Mouse (Mus musculus) MEL (cell line): ENCODE measurements around the gene Neu2. TPM values are rescaled to one million over a fixed set of nuclear protein-coding genes. Genes with fewer than 3 reads are reported as not detected.

Source experiments
- E2F4 ChIP-seq: IDR thresholded peaks from 2 replicates; pipeline ENCODE4 v1.6.1; 2011; ENCODE audit warnings: low read depth, low read length, improper control_type of control experiment, borderline replicate concordance
- GABPA ChIP-seq: IDR thresholded peaks from 2 replicates; pipeline ENCODE4 v1.6.1; 2012; ENCODE audit warnings: low read depth, mild to moderate bottlenecking, inconsistent platforms, low read length, improper control_type of control experiment, moderate library complexity
- GATA1 ChIP-seq: IDR thresholded peaks from 2 replicates; pipeline ENCODE4 v1.6.1; 2011; ENCODE audit warnings: low read depth, low read length, improper control_type of control experiment
- JUND ChIP-seq: IDR thresholded peaks from 2 replicates; pipeline ENCODE4 v1.6.1; 2011; ENCODE audit warnings: low read depth, mild to moderate bottlenecking, improper control_type of control experiment, low read length
- MAX ChIP-seq: IDR thresholded peaks from 2 replicates; pipeline ENCODE4 v1.6.1; 2011; ENCODE audit warnings: low read length, improper control_type of control experiment
- MEF2A ChIP-seq: IDR thresholded peaks from 2 replicates; pipeline ENCODE4 v1.6.1; 2014; ENCODE audit warnings: low read depth, mild to moderate bottlenecking, inconsistent platforms, low read length, improper control_type of control experiment; ENCODE audit not compliant: poor library complexity, insufficient replicate concordance, severe bottlenecking; ENCODE audit errors: extremely low read depth
- NRF1 ChIP-seq: IDR thresholded peaks from 2 replicates; pipeline ENCODE4 v1.6.1; 2014; ENCODE audit warnings: low read depth, mild to moderate bottlenecking, inconsistent platforms, low read length, improper control_type of control experiment, moderate library complexity; ENCODE audit not compliant: poor library complexity, insufficient read depth, severe bottlenecking
- POLR2AphosphoS2 ChIP-seq: IDR thresholded peaks from 2 replicates; pipeline ENCODE4 v1.6.1; 2011; ENCODE audit warnings: low read length, improper control_type of control experiment
- POLR2AphosphoS5 ChIP-seq: IDR thresholded peaks from 2 replicates; pipeline ENCODE4 v1.6.1; 2012; ENCODE audit warnings: low read depth, borderline replicate concordance, mild to moderate bottlenecking, inconsistent platforms, low read length, moderate library complexity, mixed read lengths
- SIN3A ChIP-seq: IDR thresholded peaks from 2 replicates; pipeline ENCODE4 v1.6.1; 2012; ENCODE audit warnings: low read length, improper control_type of control experiment, inconsistent platforms
- SMC3 ChIP-seq: IDR thresholded peaks from 2 replicates; pipeline ENCODE4 v1.6.1; 2011; ENCODE audit warnings: low read depth, low read length, improper control_type of control experiment
- TBP ChIP-seq: IDR thresholded peaks from 2 replicates; pipeline ENCODE4 v1.8.0; 2011; ENCODE audit warnings: low read depth, low read length, improper control_type of control experiment
- TCF12 ChIP-seq: IDR thresholded peaks from 2 replicates; pipeline ENCODE4 v1.6.1; 2014; ENCODE audit warnings: low read depth, mild to moderate bottlenecking, inconsistent platforms, low read length, improper control_type of control experiment, moderate library complexity
- UBTF ChIP-seq: IDR thresholded peaks from 2 replicates; pipeline ENCODE4 v1.6.1; 2012; ENCODE audit warnings: low read depth, mild to moderate bottlenecking, inconsistent platforms, low read length, improper control_type of control experiment, moderate library complexity, borderline replicate concordance; ENCODE audit not compliant: insufficient read depth
- USF1 ChIP-seq: IDR thresholded peaks from 2 replicates; pipeline ENCODE4 v1.6.1; 2014; ENCODE audit warnings: low read depth, mild to moderate bottlenecking, inconsistent platforms, low read length, improper control_type of control experiment, moderate library complexity
- USF2 ChIP-seq, 2 experiments: IDR thresholded peaks; 2 replicates each; pipeline ENCODE4 v1.6.1; 2011 to 2012; ENCODE audit warnings: improper control_type of control experiment in 2 of 2, low read length in 2 of 2, borderline replicate concordance in 1 of 2, inconsistent platforms in 1 of 2, low read depth in 1 of 2, mild to moderate bottlenecking in 1 of 2; ENCODE audit not compliant: insufficient read depth in 1 of 2
- ZMIZ1 ChIP-seq: IDR thresholded peaks from 2 replicates; pipeline ENCODE4 v1.6.1; 2012; ENCODE audit warnings: low read depth, mild to moderate bottlenecking, inconsistent platforms, low read length, improper control_type of control experiment, moderate library complexity
- polyA plus RNA-seq, 2 experiments: library from polyadenylated mRNA; stranded (reverse) in 1 of 2; unstranded in 1 of 2; fragments of >175 nt in 1 of 2; fragments of >200 nt in 1 of 2; gene quantifications; 2 replicates each; pipeline versions ENCODE4 v1.2.1 to v1.2.4; 2012; ENCODE audit warnings: low replicate concordance in 2 of 2, low read depth in 1 of 2; ENCODE audit not compliant: insufficient read length in 2 of 2, insufficient read depth in 1 of 2, missing spikeins in 1 of 2
- total RNA-seq: library from RNA; depleted of rRNA; stranded (reverse); fragments of 300-350 nt; gene quantifications from 2 replicates; pipeline ENCODE4 v1.2.3, GENCODE M21; 2012; rRNA removed

Neu2 gene
- total and polyA plus RNA-seq, 3 experiments, result not detected

- no peak for TF ChIP-seq NRF1
- TF ChIP-seq USF1, result no peak
- TF ChIP-seq MEF2A, result no peak
- TF ChIP-seq JUND, result no peak
- TF ChIP-seq SMC3, result no peak
- TF ChIP-seq E2F4, result no peak
- no peak for TF ChIP-seq POLR2AphosphoS5
- TF ChIP-seq POLR2AphosphoS2, result no peak
- TF ChIP-seq SIN3A, result 0 out of 2 replicates have a peak, but pooled peaks have one; percentile 51
- no peak for TF ChIP-seq TBP
- no peak for TF ChIP-seq USF2 (IDR thresholded peaks at IDR 0.05; ENCODE audit: borderline replicate concordance in 1 of 2, insufficient read depth in 1 of 2, low read depth in 1 of 2, low read length in 2 of 2)
- no peak for TF ChIP-seq GABPA
- no peak for TF ChIP-seq MAX
- no peak for TF ChIP-seq ZMIZ1
- peak; percentile 72 for TF ChIP-seq TCF12
- no peak for TF ChIP-seq UBTF
- TF ChIP-seq GATA1, result peak; percentile 87
Observed at GRCm38 (mm10) chr1:87645748-87646147, 136.1 kb downstream of the Neu2 start (continued).

Other genes starting within 250 kb of the Neu2 start
- gene Efhd1, start 245.5 kb upstream of the Neu2 start, total RNA-seq, result not detected in 2 replicates
- under 1 TPM in 1 of 2 experiments, not detected in 1; 0.15 TPM for gene Efhd1, start 245.5 kb upstream of the Neu2 start, polyA plus RNA-seq
- 27.1 and 28.5 TPM in 2 replicates for gene Gigyf2, start 182.9 kb upstream of the Neu2 start, total RNA-seq
- 10 to 100 TPM in 1 of 2 experiments, not detected in 1; 70.6 TPM for gene Gigyf2, start 182.9 kb upstream of the Neu2 start, polyA plus RNA-seq
- 0.16 and 0.23 TPM in 2 replicates for gene Kcnj13, start 115.2 kb upstream of the Neu2 start, total RNA-seq
- under 1 TPM in 1 of 2 experiments, not detected in 1; 0.10 TPM for gene Kcnj13, start 115.2 kb upstream of the Neu2 start, polyA plus RNA-seq
- not detected in 2 replicates for gene Snorc, start 39.6 kb upstream of the Neu2 start, total RNA-seq
- gene Snorc, start 39.6 kb upstream of the Neu2 start, polyA plus RNA-seq, result not detected
- not detected in 2 replicates for gene Ngef, start 64.0 kb downstream of the Neu2 start, total RNA-seq
- not detected for gene Ngef, start 64.0 kb downstream of the Neu2 start, polyA plus RNA-seq
- 69.4 and 73.0 TPM in 2 replicates for gene Inpp5d, start 110.4 kb downstream of the Neu2 start, total RNA-seq
- 10 to 100 TPM in 1 of 2 experiments, not detected in 1; 71.3 TPM for gene Inpp5d, start 110.4 kb downstream of the Neu2 start, polyA plus RNA-seq
- gene Atg16l1, start 246.0 kb downstream of the Neu2 start, total RNA-seq, result 25.7 and 34.0 TPM in 2 replicates
- 10 to 100 TPM in 1 of 2 experiments, not detected in 1; 33.8 TPM for gene Atg16l1, start 246.0 kb downstream of the Neu2 start, polyA plus RNA-seq